Mouse (Mus musculus): ENCODE results near the gene Aatf.

Gene Aatf

GRCm38 (mm10) chr11:84513171-84514116 lies at the start of gene Aatf:
TSS of gene Aatf (minus strand) at chr11:84513522.
- peak; percentile 93 for DNase-seq (ENCODE audit: low spot score)

GRCm38 (mm10) chr11:84562758-84563347 lies 49.5 kb upstream of the Aatf start:
- DNase-seq (ENCODE audit: low spot score) = no peak

- DNase-seq (ENCODE audit: low spot score) = no peak
Measured at GRCm38 (mm10) chr11:84561546-84561945, 48.2 kb upstream of the Aatf start.

DNA sequence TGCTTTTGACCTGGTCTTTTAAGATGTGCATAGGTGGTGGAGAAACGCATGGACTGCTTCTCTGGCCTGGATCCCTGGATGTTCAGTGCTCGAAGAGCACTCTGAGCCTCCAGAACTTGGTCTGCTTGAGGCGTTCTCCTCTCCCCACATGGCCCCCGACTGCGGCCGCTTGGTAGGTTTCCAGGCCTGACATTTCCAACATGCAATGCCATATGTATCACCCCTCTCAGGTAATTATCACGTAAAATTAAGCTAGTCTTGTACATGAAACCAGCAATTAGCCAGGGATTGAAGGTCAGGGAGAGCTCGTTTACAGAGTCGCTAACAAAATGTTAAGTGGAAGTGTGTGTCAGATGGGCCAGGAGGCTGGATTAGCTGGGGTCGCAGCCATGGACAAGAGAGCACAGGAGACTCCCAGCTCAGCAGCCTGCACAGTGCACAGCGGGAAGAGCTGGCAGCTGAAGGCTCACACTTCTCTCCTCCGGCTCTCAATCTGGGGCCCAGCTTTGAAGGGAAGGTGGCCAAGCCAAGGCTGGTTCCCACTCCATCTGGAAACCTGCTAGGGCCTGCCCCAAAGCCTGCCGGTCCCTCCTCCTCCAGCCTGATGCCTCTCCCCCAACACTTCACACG lies 40.6 kb upstream of the Aatf start:
- DNase-seq (ENCODE audit: low spot score) = no peak

DNA sequence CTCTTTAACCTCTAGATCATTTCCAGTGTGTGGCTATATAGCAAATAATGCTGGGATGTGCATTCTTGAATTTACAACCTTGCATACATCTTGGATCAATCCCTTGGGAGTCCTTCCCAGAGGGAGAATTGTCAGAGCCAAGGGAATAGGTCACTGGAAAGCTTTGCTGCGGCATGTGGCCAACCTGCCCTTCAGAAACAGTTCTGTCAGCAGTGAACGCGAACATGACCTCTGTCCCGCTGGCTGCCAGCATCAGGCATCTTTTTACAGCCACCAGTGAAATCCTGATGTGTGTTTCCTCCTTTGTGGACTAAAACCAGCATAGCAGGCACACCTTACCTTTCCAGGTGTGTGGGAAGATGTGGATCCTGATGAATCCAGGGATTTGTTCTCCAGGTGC lies 38.0 kb upstream of the Aatf start:
- DNase-seq (ENCODE audit: low spot score) = no peak

DNA sequence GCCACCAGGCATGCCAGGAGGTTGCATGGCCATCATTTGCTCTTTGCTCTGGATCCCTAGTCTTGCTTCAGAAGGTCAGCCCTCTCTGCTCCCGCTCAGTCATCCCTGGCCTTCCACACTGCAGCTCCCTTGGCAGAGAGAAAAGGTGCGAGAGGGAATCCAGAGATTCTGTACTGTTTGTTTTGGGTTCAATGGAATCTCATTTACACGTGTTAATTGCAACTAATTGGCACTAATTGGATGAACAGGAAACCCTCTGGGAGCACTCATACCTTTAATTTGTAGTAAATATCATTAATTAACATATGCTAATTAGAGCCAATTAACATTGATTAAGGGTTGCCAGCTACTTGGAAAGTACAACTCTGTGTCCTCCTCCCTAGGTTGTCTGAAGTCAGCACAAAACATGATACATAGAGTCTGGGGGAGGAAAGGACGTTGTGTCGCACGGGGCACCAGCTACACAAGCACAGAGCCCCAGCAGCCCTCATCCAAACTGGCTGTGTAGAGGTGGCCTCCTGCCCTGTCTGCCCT lies 36.0 kb upstream of the Aatf start:
- DNase-seq (ENCODE audit: low spot score) = no peak

GRCm38 (mm10) chr11:84548293-84548692 lies 35.0 kb upstream of the Aatf start:
- no peak for DNase-seq (ENCODE audit: low spot score)

- no peak for DNase-seq (ENCODE audit: low spot score)
Measured at GRCm38 (mm10) chr11:84539981-84540380, 26.7 kb upstream of the Aatf start.

GRCm38 (mm10) chr11:84529797-84530703 lies 16.7 kb upstream of the Aatf start:
- no peak for DNase-seq (ENCODE audit: low spot score)

- no peak for DNase-seq (ENCODE audit: low spot score)
Measured at GRCm38 (mm10) chr11:84529143-84529755, 15.9 kb upstream of the Aatf start.

- DNase-seq (ENCODE audit: low spot score) = no peak
Measured at GRCm38 (mm10) chr11:84526976-84527860, 13.9 kb upstream of the Aatf start.

DNA sequence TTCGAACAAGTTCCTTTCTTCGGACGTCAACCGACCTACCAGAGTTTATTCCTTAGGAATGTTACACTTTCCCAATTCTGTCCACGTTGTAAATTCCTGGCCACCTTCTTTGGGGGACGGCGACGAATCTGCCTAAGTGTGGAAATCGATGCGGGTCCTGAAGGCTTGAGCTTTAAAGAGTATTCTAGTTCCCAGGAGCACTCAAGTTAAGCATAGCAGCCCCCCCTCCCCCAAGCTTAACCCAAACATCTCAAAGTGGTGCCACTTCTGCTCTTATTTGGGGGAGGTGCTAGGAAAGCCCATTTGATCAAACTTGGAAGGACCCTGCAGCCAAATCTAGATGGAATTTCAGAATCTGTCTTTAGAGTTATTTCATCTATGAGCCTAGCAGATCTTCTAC lies 13.1 kb upstream of the Aatf start:
- DNase-seq (ENCODE audit: low spot score) = no peak

GRCm38 (mm10) chr11:84525421-84526274 lies 12.3 kb upstream of the Aatf start, which contains the start of gene Lhx1:
TSS of gene Lhx1 (minus strand) at chr11:84525535.
- no peak for DNase-seq (ENCODE audit: low spot score)

- no peak for DNase-seq (ENCODE audit: low spot score)
Measured at GRCm38 (mm10) chr11:84524511-84525270, 11.4 kb upstream of the Aatf start.

GRCm38 (mm10) chr11:84523841-84524510 lies 10.7 kb upstream of the Aatf start:
- no peak for DNase-seq (ENCODE audit: low spot score)

DNA sequence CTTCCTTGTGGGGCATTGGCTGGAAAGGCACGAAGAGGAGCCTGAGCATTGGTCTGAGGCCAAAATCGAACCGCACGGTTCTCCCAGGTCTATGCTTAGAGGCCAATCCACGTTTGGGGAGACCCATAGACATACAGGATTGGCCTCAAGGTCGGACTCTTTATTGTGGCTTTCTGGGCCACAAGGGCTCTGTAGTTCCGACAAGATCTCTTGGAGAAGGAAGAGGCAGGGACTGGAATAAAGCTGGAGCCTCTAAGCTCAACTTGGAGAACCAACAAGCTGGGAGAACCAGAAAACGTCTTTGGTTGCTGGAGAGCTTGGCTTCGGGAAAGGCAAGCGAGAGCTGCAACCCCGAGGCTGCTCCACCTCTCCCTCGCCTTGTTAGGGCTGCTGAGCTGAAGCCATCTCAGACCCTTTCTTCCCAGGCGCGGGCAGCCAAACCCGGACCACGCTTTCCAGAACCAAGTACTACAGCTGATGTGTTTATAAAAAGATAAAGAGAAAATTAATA lies 10.1 kb upstream of the Aatf start:
- no peak for DNase-seq (ENCODE audit: low spot score)

DNA sequence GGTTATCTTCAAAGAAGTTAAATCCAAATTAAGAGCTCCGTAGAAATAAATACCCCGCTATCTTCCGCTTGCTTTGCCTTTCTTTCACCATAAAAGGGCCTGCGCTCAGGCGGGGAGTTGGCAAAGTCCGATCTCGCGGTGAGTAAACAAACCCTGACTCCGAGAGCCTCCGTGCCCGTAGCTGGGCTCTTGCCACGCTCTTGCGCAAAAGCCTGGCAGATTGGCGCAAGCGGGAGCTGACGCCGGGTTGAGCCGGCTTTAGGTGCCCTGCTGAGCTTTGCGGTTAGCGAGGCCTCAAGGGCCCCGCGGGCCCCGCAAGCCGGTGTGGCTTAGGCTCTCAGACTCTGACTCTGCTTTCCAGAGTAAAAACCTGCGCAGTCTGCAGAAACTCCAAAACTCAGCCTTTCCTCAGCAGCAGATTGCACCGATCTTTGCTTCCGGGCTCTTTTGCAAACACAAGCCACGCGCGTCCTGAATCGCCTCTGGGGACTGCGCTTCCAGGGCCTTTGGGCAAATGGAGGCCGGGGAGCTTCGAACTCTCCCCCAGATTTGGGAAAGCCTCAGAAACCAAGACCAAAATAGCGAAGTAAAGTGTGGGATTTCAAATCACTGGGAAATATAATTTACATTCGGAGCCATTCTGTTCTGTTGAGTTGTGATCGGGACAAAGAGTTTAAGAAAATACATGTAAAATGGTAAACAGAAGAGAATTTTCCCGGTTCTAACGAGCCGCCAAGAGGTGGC lies 9.4 kb upstream of the Aatf start:
- DNase-seq (ENCODE audit: low spot score) = peak; percentile 63

All from ovary, postnatal 14 days (tissue).